Mouse (Mus musculus) heart, adult 9 months (tissue): ENCODE results near the gene Npr2.

Source experiments
- DNase-seq, 2 experiments: peaks; one replicate each; pipeline ENCODE4 v3.0.0; 2022; ENCODE audit warnings: low spot score in 2 of 2

The Npr2 gene

DNA sequence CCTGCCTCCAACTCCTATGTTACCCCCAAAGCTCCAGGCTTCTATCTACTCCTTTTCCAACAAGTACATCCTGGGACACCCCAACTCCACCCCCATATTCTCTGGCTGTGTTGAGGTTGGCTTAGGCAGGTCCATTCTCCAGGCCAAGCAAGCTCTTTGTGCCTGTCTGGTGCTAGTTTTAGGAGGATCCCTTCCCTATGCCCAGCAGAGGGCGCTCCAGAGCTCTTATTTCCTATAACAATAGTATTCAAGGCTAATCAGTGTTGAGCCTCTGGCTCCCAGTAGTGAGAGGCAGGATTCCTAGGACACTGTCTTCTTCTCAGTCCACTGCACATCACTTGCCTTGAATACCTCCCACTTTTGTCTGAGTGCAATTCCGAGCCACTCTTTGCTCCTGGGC is 40.3 kb downstream of the Npr2 start:
- peak; percentile 78 to 87 for DNase-seq

DNA sequence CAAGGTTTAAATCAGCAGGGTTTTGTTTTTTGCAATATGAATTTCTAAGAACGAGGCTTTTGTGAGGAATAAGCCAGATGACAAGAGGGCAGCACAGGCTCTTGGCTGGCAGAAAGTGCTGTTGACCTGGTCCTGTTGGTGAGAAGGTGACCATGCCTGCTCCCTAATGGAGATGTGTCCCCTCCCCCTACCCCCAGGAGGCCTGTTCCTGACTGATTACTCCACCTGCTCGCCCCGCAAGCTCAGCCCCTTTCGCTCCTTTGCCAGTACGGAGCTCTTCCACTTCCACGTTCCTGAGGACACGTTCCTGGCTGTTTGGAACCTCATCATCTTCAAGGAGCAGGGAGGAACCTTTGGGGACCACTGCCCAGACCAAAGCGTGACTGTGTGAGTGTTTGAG is 42.0 kb downstream of the Npr2 start:
- no peak for DNase-seq

GRCm38 (mm10) chr4:43674974-43675373 is 43.2 kb downstream of the Npr2 start:
- no peak for DNase-seq

GRCm38 (mm10) chr4:43675608-43676007 is 43.9 kb downstream of the Npr2 start:
- DNase-seq, result no peak

DNA sequence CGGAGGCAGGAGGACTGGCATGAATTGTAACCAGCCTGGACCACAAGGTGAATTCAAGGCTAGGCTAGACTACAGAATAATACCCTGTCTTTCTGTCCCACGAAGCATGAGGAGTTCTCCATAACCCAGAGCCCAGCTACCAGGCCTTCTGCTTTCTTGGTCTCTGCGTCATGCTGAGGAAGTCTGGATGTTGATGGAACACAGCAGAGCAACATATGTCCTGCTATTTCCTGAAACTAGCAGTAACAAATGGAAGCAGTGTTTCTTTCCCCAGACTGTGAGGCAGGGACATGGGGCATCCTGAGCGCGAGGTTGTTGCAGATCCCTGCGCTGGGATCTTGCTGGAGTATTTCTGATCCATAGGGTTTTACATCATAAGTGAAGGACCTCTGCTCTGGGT is 46.8 kb downstream of the Npr2 start:
- no peak for DNase-seq

DNA sequence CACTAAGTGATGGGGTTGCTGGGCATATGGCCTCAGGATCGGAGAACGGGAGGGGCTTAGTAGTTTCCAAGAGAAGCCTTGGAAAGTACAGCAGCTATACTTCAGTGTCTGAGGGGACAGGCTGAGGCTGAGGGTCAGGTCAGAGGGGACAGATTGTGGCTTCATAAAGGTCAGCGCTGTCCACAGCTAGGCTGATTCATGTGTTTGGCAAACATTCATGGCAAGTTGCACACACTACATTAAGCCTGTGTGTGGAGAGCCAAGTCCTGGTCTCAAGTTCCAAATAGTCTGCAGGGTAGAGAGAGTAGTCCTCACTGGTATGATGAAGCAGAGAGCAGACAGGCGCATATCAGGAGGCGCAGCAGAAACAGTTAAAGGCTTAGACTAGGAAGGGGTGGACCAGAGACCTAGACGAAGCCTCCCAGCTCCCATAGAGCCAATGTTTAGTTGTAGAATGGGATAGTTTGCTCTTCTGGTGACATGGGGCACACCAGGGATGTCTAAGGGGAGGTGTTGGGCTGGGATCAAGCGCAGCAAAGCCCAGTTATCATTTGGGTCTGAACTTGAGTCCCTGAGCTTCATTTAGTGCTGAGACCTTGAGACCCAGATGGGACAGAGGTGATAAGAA is 47.8 kb downstream of the Npr2 start:
- DNase-seq, result peak in 1 of 2 experiments; percentile 50

- no peak for DNase-seq
Measured at GRCm38 (mm10) chr4:43690021-43690420, 58.3 kb downstream of the Npr2 start.

GRCm38 (mm10) chr4:43691026-43691425 is 59.3 kb downstream of the Npr2 start:
- DNase-seq, result no peak

DNA sequence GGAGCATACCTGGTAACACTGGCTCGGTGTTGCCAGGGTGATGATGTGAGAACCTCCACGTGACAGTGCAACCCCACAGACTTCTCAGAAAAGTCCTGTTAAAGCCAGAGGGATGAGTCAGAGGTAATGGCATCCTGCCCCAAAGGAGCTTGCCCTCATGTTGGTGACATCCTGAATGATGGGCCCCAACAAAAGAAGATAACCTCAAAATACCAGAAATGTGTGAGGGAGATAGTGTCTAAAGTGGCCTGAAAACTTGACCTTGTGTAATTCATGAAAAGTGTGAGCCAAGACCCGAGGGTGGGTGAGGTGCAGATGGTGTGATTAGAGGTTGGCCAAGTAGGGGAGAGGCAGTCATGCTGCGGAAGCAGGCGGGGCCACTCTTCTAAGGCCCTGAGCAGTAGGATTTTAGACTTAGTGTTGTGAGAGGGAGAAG is 62.1 kb downstream of the Npr2 start:
- DNase-seq, result peak; percentile 53 to 63

GRCm38 (mm10) chr4:43694439-43695248 is 62.9 kb downstream of the Npr2 start:
- DNase-seq, result no peak

- DNase-seq, result peak; percentile 64 to 68
Measured at GRCm38 (mm10) chr4:43695249-43695671, 63.5 kb downstream of the Npr2 start.

DNA sequence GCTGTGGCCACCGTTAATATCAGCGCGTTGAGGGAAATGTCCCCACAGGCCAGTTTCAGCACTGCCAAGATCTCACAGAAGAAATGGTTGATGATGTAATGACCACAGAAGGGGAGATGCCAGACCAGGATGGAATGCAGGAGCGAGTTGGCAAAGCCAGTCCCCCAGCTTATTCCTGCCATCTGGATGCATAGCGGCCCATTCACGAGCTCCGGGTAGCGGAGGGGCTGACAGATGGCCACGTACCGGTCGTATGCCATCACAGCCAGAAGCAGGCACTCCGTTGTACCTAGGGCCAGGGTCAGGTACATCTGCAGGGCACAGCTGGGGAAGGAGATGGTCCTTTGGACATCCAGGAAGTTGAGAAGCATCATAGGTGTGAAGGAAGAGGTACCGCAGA is 64.8 kb downstream of the Npr2 start:
- DNase-seq, result no peak

DNA sequence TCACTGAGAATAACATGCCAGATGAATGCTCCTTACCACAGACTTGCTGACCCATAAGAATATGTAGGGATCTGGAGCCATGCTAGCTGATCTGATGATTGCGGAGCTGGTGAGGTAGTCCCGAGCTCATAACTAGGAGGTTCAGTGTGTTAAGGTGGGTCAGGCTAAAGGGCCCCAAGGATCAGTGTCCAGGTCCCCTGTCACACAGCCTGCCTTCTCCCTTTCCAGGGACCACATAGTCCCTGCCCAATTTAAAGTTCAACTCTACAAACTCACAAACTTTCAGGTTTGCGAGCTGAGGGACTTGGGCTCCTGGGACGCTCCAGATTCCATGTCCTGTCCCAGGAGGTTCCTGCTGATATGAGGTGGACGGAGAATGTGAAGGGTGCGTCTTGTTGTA is 69.0 kb downstream of the Npr2 start, which contains the start of gene Olfr70:
Gene Olfr70, minus strand, starts transcription at position 101 of the 400 bp plus-strand sequence.
- no peak for DNase-seq
